Mouse (Mus musculus) spleen, adult 2 months (tissue): Measurements from ENCODE around the gene Olfr355.

Experiments used
- CTCF ChIP-seq: fragments of 200-500 bp; IDR thresholded peaks from 2 replicates; pipeline ENCODE4 v1.5.1; 2011; ENCODE audit warnings: mild to moderate bottlenecking, inconsistent platforms; ENCODE audit not compliant: insufficient read depth, insufficient read length, insufficient replicate concordance; ENCODE audit errors: extremely low read depth
- POLR2A ChIP-seq: fragments of 200-500 bp; IDR thresholded peaks from 2 replicates; pipeline ENCODE4 v1.6.1; 2011; ENCODE audit warnings: low read depth, low read length, inconsistent platforms

GRCm38 (mm10) chr2:36897114-36897513, 31.6 kb downstream of the Olfr355 start:
- TF ChIP-seq CTCF (no peak), POLR2A (no peak)
